Mouse (Mus musculus) cerebellum, adult (tissue): ENCODE measurements around the gene Heyl.
"Not testable (repeated sequence)": the region's sequence is repeated elsewhere in the genome, so short reads cannot be mapped to it uniquely, and the experiment has no call there.

Experiments used
- ATAC-seq: cut with Nextera tagmentation; 2 replicates; pipeline ENCODE4 v1.9.2; 2017; ENCODE audit warnings: mild to moderate bottlenecking, moderate library complexity, mixed read lengths; ENCODE audit not compliant: insufficient number of reproducible peaks, low FRiP score, low TSS enrichment

The Heyl gene

GRCm38 (mm10) chr4:123283675-123284064, 50.3 kb downstream of the Heyl start:
- ATAC-seq, result not testable (repeated sequence)

GRCm38 (mm10) chr4:123284731-123285624, 51.6 kb downstream of the Heyl start:
- no peak for ATAC-seq

- ATAC-seq, result no peak
Measured at GRCm38 (mm10) chr4:123286790-123287189, 53.4 kb downstream of the Heyl start.

GRCm38 (mm10) chr4:123289038-123289437, 55.7 kb downstream of the Heyl start:
- ATAC-seq, result no peak

- ATAC-seq, result no peak
Measured at GRCm38 (mm10) chr4:123292390-123292789, 59.0 kb downstream of the Heyl start.

GRCm38 (mm10) chr4:123292989-123293388, 59.6 kb downstream of the Heyl start:
- no peak for ATAC-seq

- no peak for ATAC-seq
Measured at GRCm38 (mm10) chr4:123293661-123294443, 60.5 kb downstream of the Heyl start.

- not testable (repeated sequence) for ATAC-seq
Measured at GRCm38 (mm10) chr4:123295026-123295425, 61.7 kb downstream of the Heyl start.

GRCm38 (mm10) chr4:123295516-123296147, 62.3 kb downstream of the Heyl start:
- no peak for ATAC-seq

GRCm38 (mm10) chr4:123296148-123296534, 62.8 kb downstream of the Heyl start:
- no peak for ATAC-seq

- no peak for ATAC-seq
Measured at GRCm38 (mm10) chr4:123297195-123297960, 64.0 kb downstream of the Heyl start.

- no peak for ATAC-seq
Measured at GRCm38 (mm10) chr4:123298226-123298625, 64.9 kb downstream of the Heyl start.

GRCm38 (mm10) chr4:123298980-123299670, 65.8 kb downstream of the Heyl start:
- no peak for ATAC-seq
